Mouse (Mus musculus) thymus, adult 18-20 months (tissue): ENCODE results near the gene Cd44.
A peak's percentile ranks its signal among the peaks of the same experiment; 100 is the strongest.

Experiments
- DNase-seq, 2 experiments: peaks; one replicate each; pipeline ENCODE4 v3.0.0; 2022; ENCODE audit warnings: mixed read lengths in 2 of 2

Cd44 gene

DNA sequence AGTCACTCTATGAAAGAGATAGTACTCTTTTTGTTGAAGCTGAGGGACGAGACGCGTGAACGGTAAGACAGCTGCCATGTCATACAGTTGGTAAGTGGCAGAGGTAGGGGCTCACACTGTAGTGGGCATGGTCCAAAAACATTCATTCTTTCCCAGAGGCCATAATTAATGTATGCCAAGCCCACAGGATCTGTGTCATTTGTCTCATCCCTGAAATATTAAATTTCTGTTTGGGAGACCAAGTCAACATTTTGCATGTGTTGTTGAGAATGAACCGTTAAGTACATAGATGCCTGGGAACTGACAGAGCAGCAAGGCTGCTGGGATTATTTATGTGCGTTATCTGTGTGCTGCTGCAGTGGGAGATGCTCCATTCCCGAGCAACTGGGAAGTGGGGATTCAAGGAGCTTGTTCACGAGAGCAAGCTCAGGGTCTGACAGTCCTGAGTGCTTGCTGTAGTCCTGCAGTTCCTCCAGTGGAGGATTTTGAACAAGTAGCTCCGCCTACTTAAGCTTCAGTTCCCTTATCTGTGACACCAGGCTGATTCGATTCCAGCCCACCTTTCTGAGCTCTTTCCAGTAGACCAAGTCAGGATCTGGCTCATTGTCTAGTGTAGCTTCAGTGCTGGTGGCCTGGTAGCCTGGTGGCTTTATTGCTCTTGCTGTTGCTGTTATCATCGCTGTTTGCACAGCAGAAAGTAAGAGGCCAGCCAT, 12.5 kb upstream of the Cd44 start:
- no peak for DNase-seq

- DNase-seq: no peak
Measured at GRCm38 (mm10) chr2:102912951-102913350, 11.5 kb upstream of the Cd44 start.

DNA sequence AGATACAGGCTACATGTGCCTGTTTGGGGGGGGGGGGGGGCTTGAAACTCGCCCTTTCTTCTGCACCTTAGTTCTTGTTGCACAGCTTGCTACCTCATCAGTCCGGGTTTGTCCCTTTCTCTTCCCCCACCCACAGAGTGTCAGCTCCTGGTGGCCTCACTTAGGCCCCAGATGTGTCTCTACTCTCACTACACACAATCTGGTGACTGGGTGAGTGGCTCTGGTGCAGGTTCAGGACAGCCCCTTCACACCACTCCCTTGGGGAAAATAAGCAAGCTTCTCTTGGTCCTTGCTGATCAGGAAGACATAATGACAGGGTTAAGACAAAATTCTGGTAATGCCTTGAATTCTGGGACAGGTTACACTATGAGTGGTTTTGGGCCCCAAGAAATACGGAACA, 11.0 kb upstream of the Cd44 start:
- no peak for DNase-seq

DNA sequence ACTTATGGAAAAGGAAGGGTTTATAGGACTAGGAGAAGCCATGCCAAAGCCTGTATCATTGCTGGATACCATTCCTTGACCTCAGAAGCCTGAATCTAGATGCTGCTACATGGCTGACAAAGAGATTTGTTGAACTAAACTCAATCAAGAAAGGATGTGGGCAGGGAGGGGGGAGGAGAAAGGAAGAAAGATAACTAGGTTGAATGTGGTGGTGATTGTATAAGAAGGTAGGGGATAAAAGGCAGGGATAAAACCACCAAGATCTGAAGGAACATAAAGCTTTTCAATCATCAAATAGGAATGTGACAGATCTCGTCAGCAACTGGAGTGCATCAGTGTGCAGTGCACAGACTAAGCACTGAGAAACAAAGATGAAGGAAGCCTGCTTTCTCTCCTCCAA, 7.9 kb upstream of the Cd44 start:
- DNase-seq: no peak

DNA sequence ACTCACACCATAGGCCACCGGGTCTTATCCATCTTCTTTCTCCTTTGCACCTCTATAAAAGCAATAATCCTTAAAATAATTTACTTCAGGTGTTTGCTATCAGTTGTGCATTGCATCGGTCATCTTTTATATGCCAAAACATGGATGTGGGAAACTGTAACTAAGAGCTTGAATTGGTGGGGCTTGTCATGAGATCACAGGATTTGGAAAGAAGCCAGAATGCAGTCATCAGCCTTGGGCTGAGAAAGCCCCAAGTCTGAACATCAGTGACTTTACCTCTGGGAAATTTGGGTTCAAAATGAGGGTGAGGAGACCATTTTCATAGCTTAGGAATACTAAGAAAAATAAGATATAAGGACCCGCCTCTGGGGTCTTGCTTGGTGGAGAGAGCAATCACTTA, 4.1 kb upstream of the Cd44 start:
- no peak for DNase-seq

DNA sequence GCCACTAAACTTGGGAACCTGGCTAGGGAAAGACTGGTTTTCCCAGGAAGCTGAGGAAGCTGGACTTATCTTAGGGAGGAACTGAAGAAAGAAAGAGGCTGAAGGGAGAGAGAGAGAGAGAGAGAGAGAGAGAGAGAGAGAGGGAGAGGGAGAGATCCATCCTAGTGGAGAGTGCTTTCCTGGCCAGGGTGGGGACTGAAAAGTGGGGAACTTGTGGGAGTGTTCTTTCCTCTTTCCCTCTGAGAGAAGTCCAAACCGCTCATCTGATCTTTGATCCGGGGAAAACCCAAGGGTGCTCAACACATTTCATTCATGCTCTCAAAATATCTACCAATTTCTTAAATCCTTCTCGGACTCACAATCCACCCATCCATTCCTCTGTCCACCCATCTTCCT, 361 bp upstream of the Cd44 start:
- no peak for DNase-seq

- no peak for DNase-seq
Measured at GRCm38 (mm10) chr2:102900230-102900721, 1.2 kb downstream of the Cd44 start.

DNA sequence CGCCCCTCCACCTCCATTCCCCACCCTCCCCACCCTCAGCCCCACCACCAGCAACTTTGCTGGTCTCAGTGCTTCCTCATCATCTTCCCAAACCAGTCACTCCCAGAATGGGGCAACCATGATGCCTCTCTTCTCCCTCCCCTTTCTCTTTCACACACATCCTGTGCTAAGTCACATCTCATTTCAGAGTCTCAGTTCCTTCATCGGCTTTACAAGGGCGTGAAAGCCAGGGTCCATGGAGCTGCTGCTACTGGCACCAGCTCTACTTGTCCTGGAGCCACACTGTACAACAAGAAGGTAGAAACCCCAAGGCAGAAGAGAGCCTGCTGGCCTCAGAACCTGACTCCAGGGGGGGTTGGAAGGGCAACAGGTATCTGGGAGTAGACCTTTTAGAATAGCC, 2.2 kb downstream of the Cd44 start:
- DNase-seq: no peak

GRCm38 (mm10) chr2:102898585-102898984, 2.9 kb downstream of the Cd44 start:
- DNase-seq: no peak

- DNase-seq: no peak
Measured at GRCm38 (mm10) chr2:102896154-102896553, 5.3 kb downstream of the Cd44 start.

DNA sequence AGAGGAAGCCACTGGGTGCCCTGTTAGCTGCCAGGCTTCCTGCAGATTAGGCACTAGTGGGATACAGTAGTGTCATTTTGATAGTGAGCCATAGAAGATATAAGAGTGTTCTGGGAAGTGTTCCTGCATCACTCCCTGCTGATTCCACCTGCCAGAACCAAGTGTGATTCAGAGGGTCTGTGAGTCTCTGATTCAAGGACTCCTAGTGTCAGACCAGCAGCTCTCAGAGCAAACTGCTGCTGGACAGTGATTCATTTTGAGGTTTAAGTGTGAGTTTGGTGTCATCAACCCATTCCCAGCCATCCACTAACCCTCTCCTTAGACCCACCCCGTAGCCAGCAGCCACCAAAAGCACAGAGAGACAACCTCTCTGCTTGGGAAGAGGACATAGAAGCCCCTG, 6.3 kb downstream of the Cd44 start:
- DNase-seq: no peak

GRCm38 (mm10) chr2:102894785-102895184, 6.7 kb downstream of the Cd44 start:
- DNase-seq: no peak

GRCm38 (mm10) chr2:102888688-102889225, 12.7 kb downstream of the Cd44 start:
- DNase-seq: no peak

DNA sequence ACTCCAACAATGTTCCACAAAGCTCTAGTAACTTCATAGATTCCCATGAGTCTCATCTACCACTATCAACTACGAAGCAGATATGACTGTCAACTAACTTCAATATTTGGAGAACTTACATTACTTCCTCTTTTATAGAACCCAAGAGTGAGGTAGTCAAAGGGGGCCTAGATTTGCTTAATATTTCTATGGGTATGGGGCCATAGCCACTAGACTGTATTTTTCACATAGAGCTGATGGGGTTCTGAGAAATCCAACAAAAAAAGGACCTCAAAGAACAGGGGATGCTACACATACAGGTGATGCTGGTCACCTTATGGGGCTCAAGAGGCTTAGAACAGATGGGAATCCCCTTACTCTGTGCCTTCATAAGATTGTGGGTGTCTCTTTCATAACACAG, 14.3 kb downstream of the Cd44 start:
- DNase-seq: no peak

DNA sequence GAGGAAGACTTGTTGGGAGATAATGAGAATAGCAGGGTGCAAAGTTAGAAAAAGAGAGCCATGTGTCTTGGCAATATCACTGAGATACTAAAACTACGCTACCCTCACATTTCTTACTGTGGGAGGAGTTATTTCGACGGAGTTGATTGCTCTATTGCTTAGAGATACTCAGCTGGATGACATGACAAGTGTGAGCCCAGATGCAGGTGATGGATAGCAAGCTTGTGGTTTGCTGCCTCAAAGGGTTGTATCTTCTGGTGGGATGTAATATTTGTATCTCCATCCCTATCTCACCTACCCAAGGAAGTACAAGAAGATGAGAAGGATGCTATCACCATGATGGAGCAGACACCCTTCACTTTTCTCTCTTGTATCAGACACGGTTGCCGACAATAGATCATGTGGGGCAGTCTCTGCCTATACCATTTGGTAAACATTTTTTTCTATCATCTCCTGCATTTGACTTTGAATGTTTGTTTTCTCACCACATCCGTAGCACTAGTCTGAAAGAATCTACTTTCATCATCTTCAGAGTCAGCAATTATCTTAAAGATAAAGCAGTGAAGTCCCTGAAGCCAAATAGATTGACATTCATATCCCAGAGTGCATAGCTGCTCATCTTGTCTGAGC, 15.0 kb downstream of the Cd44 start:
- DNase-seq: no peak

- DNase-seq: no peak
Measured at GRCm38 (mm10) chr2:102882597-102883272, 18.7 kb downstream of the Cd44 start.

- DNase-seq: no peak
Measured at GRCm38 (mm10) chr2:102882004-102882588, 19.4 kb downstream of the Cd44 start.

DNA sequence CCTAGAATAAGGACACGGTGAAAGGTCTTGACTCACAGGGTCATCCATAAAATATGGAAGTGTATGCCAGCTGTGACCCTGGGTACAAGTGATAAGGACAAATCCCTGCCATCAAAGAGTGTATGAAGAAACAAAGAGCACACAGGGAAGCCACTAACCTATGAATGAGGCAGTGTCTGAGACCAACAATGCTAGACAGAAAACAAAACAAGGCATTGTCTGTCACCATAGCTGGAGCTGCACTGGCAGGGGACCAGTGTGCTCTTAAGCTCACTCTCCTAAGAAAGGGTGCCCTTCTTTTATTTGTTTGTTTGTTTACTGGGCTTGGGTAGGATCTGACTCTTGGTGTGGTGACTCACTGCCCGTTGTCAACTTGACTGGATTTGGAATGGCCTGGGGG, 23.0 kb downstream of the Cd44 start:
- no peak for DNase-seq

GRCm38 (mm10) chr2:102877463-102877862, 24.0 kb downstream of the Cd44 start:
- DNase-seq: no peak

GRCm38 (mm10) chr2:102876141-102876540, 25.3 kb downstream of the Cd44 start:
- no peak for DNase-seq

- DNase-seq: peak in 1 of 2 experiments; percentile 41
Measured at GRCm38 (mm10) chr2:102873848-102874247, 27.6 kb downstream of the Cd44 start.

GRCm38 (mm10) chr2:102873194-102873593, 28.3 kb downstream of the Cd44 start:
- DNase-seq: no peak

- DNase-seq: no peak
Measured at GRCm38 (mm10) chr2:102872436-102872835, 29.0 kb downstream of the Cd44 start.
